Mouse (Mus musculus) mouse trophoblast stem cell (cell line): ENCODE data around the gene Scgb2b26.
"Not testable (repeated sequence)": the region's sequence is repeated elsewhere in the genome, so short reads cannot be mapped to it uniquely, and the experiment has no call there.

Experiments
- in situ Hi-C, 2 experiments: fragments of 300-500 bp; cut with MseI, MboI; formaldehyde crosslinking; loops; 2 replicates in 1 of 2; 3 replicates in 1 of 2; pipeline ENCODE4 v1.15.1; 2025

Gene Scgb2b26

GRCm38 (mm10) chr7:33944940-33945339 lies at the start of gene Scgb2b26:
Gene Scgb2b26, minus strand, starts transcription at chr7:33945040.
- in situ Hi-C loops = no loop called here

GRCm38 (mm10) chr7:33982281-33982680 lies 37.4 kb upstream of the Scgb2b26 start:
- in situ Hi-C loops = not testable (repeated sequence)

- in situ Hi-C loops = no loop called here
These were observed 41.9 kb downstream of the Scgb2b26 start for GRCm38 (mm10) chr7:33902982-33903381.

GRCm38 (mm10) chr7:33900803-33901202 lies 44.0 kb downstream of the Scgb2b26 start:
- in situ Hi-C loops = no loop called here

- in situ Hi-C loops = no loop called here
These were observed 44.8 kb downstream of the Scgb2b26 start for GRCm38 (mm10) chr7:33900007-33900406.
